Mouse (Mus musculus): ENCODE data around the gene Tubb2a.
"Not testable (repeated sequence)": the region's sequence is repeated elsewhere in the genome, so short reads cannot be mapped to it uniquely, and the experiment has no call there.

Tubb2a gene

GRCm38 (mm10) chr13:34088871-34089288 is 11.1 kb upstream of the Tubb2a start:
- DNase-seq: no peak

GRCm38 (mm10) chr13:34088201-34088649 is 10.4 kb upstream of the Tubb2a start:
- not testable (repeated sequence) for DNase-seq

GRCm38 (mm10) chr13:34087052-34087812 is 9.4 kb upstream of the Tubb2a start:
- no peak for DNase-seq

- no peak for DNase-seq
Observed at GRCm38 (mm10) chr13:34084026-34084750, 6.4 kb upstream of the Tubb2a start.

- DNase-seq: no peak
Observed at GRCm38 (mm10) chr13:34081926-34082325, 4.1 kb upstream of the Tubb2a start.

- DNase-seq: no peak
Observed at GRCm38 (mm10) chr13:34079801-34080200, 2.0 kb upstream of the Tubb2a start.

GRCm38 (mm10) chr13:34078500-34079280 is 883 bp upstream of the Tubb2a start:
- no peak for DNase-seq

- DNase-seq: peak; percentile 49
Observed at GRCm38 (mm10) chr13:34076561-34077491, 981 bp downstream of the Tubb2a start.

GRCm38 (mm10) chr13:34075893-34076292 is 1.9 kb downstream of the Tubb2a start:
- DNase-seq: not testable (repeated sequence)

GRCm38 (mm10) chr13:34074441-34074840 is 3.4 kb downstream of the Tubb2a start:
- not testable (repeated sequence) for DNase-seq

- DNase-seq: no peak
Observed at GRCm38 (mm10) chr13:34072847-34073246, 5.0 kb downstream of the Tubb2a start.

GRCm38 (mm10) chr13:34071836-34072235 is 6.0 kb downstream of the Tubb2a start:
- no peak for DNase-seq

GRCm38 (mm10) chr13:34070296-34070695 is 7.5 kb downstream of the Tubb2a start:
- DNase-seq: no peak

- no peak for DNase-seq
Observed at GRCm38 (mm10) chr13:34066351-34066750, 11.5 kb downstream of the Tubb2a start.

- DNase-seq: no peak
Observed at GRCm38 (mm10) chr13:34062466-34062865, 15.3 kb downstream of the Tubb2a start.

GRCm38 (mm10) chr13:34060061-34060460 is 17.7 kb downstream of the Tubb2a start:
- no peak for DNase-seq

GRCm38 (mm10) chr13:34057252-34057651 is 20.6 kb downstream of the Tubb2a start:
- no peak for DNase-seq

GRCm38 (mm10) chr13:34054983-34055382 is 22.8 kb downstream of the Tubb2a start:
- no peak for DNase-seq

GRCm38 (mm10) chr13:34054391-34054790 is 23.4 kb downstream of the Tubb2a start:
- no peak for DNase-seq

- no peak for DNase-seq
Observed at GRCm38 (mm10) chr13:34053673-34054282, 24.0 kb downstream of the Tubb2a start.

- DNase-seq: no peak
Observed at GRCm38 (mm10) chr13:34051692-34052091, 26.1 kb downstream of the Tubb2a start.

- no peak for DNase-seq
Observed at GRCm38 (mm10) chr13:34050479-34050878, 27.3 kb downstream of the Tubb2a start.

Measured in cerebellum, adult 11-12 months (tissue).